7 mouse cellular contexts compared by ENCODE assay signal in the genomic region with DNA sequence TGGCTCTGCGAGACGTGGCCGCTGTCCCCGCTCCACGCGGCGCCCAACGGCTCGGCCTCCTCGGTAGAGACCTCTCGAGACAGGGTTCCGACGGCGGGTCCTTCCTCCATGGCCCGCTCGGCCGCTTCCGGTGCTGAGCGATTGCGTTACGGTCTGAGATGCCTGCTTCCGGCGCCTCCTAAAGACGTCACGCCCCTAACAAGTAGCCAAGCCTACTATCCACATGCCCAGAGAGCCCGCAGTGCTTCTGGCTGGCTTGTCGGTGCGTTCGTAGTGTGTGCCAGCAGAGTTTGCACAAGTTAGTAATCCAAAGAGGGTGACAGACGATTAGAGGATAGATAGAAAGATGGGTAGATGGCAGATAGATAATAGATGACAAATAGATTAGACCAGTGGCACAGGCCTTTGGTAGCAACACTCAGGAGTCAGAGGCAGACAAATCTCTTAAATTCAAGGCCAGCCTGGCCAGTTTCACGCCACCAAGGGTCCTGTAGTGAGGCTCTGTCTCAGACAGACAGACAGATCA. TPM values are rescaled to one million over a fixed set of nuclear protein-coding genes. Genes with fewer than 3 reads are reported as not detected.
DNase-seq lines count a peak whose midpoint lies in the region; ATAC-seq and TF ChIP-seq lines count a peak whose summit lies in the region.

A gene (minus strand): TSS at position 115 of the 526 bp plus-strand sequence.

- DNase-seq in adrenal gland, adult 8-10 months = peak; percentile 89
- peak; percentile 92 for DNase-seq in embryo, embryonic 9.5 days (ENCODE audit: extremely low spot score)
- no peak for DNase-seq in gonadal fat pad, adult 2 months (ENCODE audit: low read depth)
- DNase-seq in left cerebral cortex, postnatal 4 days = peak; percentile 94

- TF ChIP-seq POLR2A in small intestine, adult 2 months (IDR thresholded peaks at IDR 0.05; ENCODE audit: low read depth, low read length) = peak; percentile 68; the same call in 1 of the 2 replicates

- 4% methylated on average over 31 of the region's 31 CpGs for WGBS in intestine, postnatal 0 days
- WGBS in midbrain, embryonic 12.5 days = 4% methylated on average over 31 of the region's 31 CpGs
- WGBS in small intestine, adult 2 months = 2% methylated on average over 31 of the region's 31 CpGs

- TF ChIP-seq CTCF in intestine, postnatal 0 days (IDR thresholded peaks at IDR 0.05; ENCODE audit: low read depth) = no peak
- TF ChIP-seq CTCF in small intestine, adult 2 months (IDR thresholded peaks at IDR 0.05; ENCODE audit: extremely low read depth, insufficient read length, insufficient replicate concordance, low read depth, low read length) = no peak

- H3K9ac ChIP-seq in intestine, postnatal 0 days (ENCODE audit: low read depth, low read length) = peak within 1 kb of the TSS; percentile 87
- H3K9ac ChIP-seq in midbrain, embryonic 12.5 days (replicated peaks) = peak within 1 kb of the TSS; percentile 87

- H3K27ac ChIP-seq in intestine, postnatal 0 days (ENCODE audit: low read depth, low read length) = peak within 1 kb of the TSS; percentile 46; the same call in 1 of the 2 replicates
- H3K27ac ChIP-seq in midbrain, embryonic 12.5 days (replicated peaks) = 0 out of 2 replicates have a peak within 1 kb of the TSS, but pooled peaks have one; percentile 12
- no peak within 1 kb of the TSS for H3K27ac ChIP-seq in small intestine, adult 2 months (ENCODE audit: insufficient read depth, low read depth, low read length)

- peak within 1 kb of the TSS; percentile 99 for H3K4me2 ChIP-seq in intestine, postnatal 0 days (replicated peaks; ENCODE audit: low read depth)
- H3K4me2 ChIP-seq in midbrain, embryonic 12.5 days (replicated peaks) = peak within 1 kb of the TSS; percentile 99

- H3K9me3 ChIP-seq in intestine, postnatal 0 days (ENCODE audit: control insufficient read depth) = no peaks in the 10 kb centered on the region
- H3K9me3 ChIP-seq in midbrain, embryonic 12.5 days = no peaks in the 10 kb centered on the region

- intact Hi-C loops in left cerebral cortex, postnatal 4 days (cut with DNase I) = loop anchor here (10.0 kb wide), 2 partner anchors 274 to 774 kb away; no protein-coding TSS in a partner anchor

- ATAC-seq in intestine, postnatal 0 days = peak; percentile 82
- peak; percentile 92 for ATAC-seq in midbrain, embryonic 12.5 days (ENCODE audit: low FRiP score, low read depth)

- no peaks in the 10 kb centered on the region for H3K27me3 ChIP-seq in intestine, postnatal 0 days (replicated peaks; ENCODE audit: control insufficient read depth, insufficient read depth, low read length)
- peaks cover 11% of the 10 kb centered on the region for H3K27me3 ChIP-seq in midbrain, embryonic 12.5 days
- no peaks in the 10 kb centered on the region for H3K27me3 ChIP-seq in small intestine, adult 2 months (ENCODE audit: control insufficient read depth, insufficient read depth, low read length)

- 0 out of 2 replicates have a peak, but pooled peaks cover 3% of the 10 kb centered on the region for H3K4me1 ChIP-seq in intestine, postnatal 0 days (replicated peaks; ENCODE audit: control insufficient read depth, insufficient read depth, low read length)
- peaks cover 20% of the 10 kb centered on the region for H3K4me1 ChIP-seq in midbrain, embryonic 12.5 days
- H3K4me1 ChIP-seq in small intestine, adult 2 months (ENCODE audit: control insufficient read depth, insufficient read depth, insufficient read length, low read length) = no peaks in the 10 kb centered on the region; the same call in 1 of the 2 replicates

- peak within 1 kb of the TSS; percentile 99 for H3K4me3 ChIP-seq in intestine, postnatal 0 days (ENCODE audit: low read depth, low read length)
- H3K4me3 ChIP-seq in midbrain, embryonic 12.5 days = peak within 1 kb of the TSS; percentile 75
- H3K4me3 ChIP-seq in small intestine, adult 2 months (ENCODE audit: low read depth, low read length) = peak within 1 kb of the TSS; percentile 73

- H3K36me3 ChIP-seq in intestine, postnatal 0 days (ENCODE audit: control insufficient read depth, insufficient read depth) = no peaks in the 10 kb centered on the region
- H3K36me3 ChIP-seq in midbrain, embryonic 12.5 days = no peaks in the 10 kb centered on the region
- no peaks in the 10 kb centered on the region for H3K36me3 ChIP-seq in small intestine, adult 2 months (ENCODE audit: control insufficient read depth, insufficient read depth, low read length)

RNA-seq across cellular contexts. Expression of the gene that starts here (rescaled TPM):
- total RNA-seq in adrenal gland, adult 8-10 months (2022) = 10 to 100 TPM; 21.6 to 34.1 (median 27.6) TPM
- 21.7 and 24.5 TPM in 2 replicates for polyA plus RNA-seq in gonadal fat pad, adult 2 months (2012; rRNA removed)
- polyA plus RNA-seq in intestine, postnatal 0 days (2015; fragmentation: Nextera tagmentation; extraction: Ambion mirVana) = 22.0 and 22.5 TPM in 2 replicates
- total RNA-seq in left cerebral cortex, postnatal 4 days (2021) = 10 to 100 TPM; 15.2 to 17.5 TPM
- polyA plus RNA-seq in midbrain, embryonic 12.5 days (2016; fragmentation: Nextera tagmentation; extraction: Ambion mirVana) = 26.6 and 29.1 TPM in 2 replicates
- 30.4 and 31.0 TPM in 2 replicates for polyA plus RNA-seq in small intestine, adult 2 months (2012; rRNA removed)
